ENCODE assay signal across 10 mouse cellular contexts in genomic region chr7:43354893-43355835, GRCm38 (mm10). TPM values are rescaled to one million over a fixed set of nuclear protein-coding genes. Genes with fewer than 3 reads are reported as not detected.
DNase-seq lines count a peak whose midpoint lies in the region; ATAC-seq and TF ChIP-seq lines count a peak whose summit lies in the region.
"Had no signal": no experiment of that assay in that cellular context is flagged by ENCODE, and none has a peak within 500 bp of the region (broad histone marks: within the 10 kb centered on the region; RNA-seq: fewer than 3 reads in every experiment).

No protein-coding gene starts in this region.

- ATAC-seq in heart, embryonic 12.5 days (ENCODE audit: insufficient number of reproducible peaks, low FRiP score), result no peak
- no peak for ATAC-seq in neural tube, embryonic 12.5 days (ENCODE audit: low FRiP score, low read depth)

- H3K4me1 ChIP-seq in heart, embryonic 12.5 days (replicated peaks), result no peaks in the 10 kb centered on the region
- no peaks in the 10 kb centered on the region; the same call in 1 of the 2 replicates for H3K4me1 ChIP-seq in neural tube, embryonic 12.5 days

- no peaks in the 10 kb centered on the region for H3K27me3 ChIP-seq in heart, embryonic 12.5 days (replicated peaks)
- no peaks in the 10 kb centered on the region for H3K27me3 ChIP-seq in neural tube, embryonic 12.5 days (replicated peaks)
- H3K27me3 ChIP-seq: CH12.LX had no signal

- no peaks in the 10 kb centered on the region for H3K36me3 ChIP-seq in heart, embryonic 12.5 days
- H3K36me3 ChIP-seq in neural tube, embryonic 12.5 days, result no peaks in the 10 kb centered on the region

- H3K9me3 ChIP-seq in heart, embryonic 12.5 days (replicated peaks), result no peaks in the 10 kb centered on the region
- no peaks in the 10 kb centered on the region for H3K9me3 ChIP-seq in neural tube, embryonic 12.5 days

- DNase-seq in heart, adult 9 months (ENCODE audit: low spot score in 2 of 2), result no peak
- DNase-seq in neural tube, embryonic 10.5 days (ENCODE audit: extremely low spot score, low spot score), result no peak
- DNase-seq in layer of hippocampus, adult 2 months (ENCODE audit: low spot score in 2 of 2), result peak; percentile 32 to 44
- peak; percentile 27 for DNase-seq in retina, postnatal 1 day
- no peak for DNase-seq in spleen, adult 18-20 months
- no peak for DNase-seq in adrenal gland, adult 18-20 months (ENCODE audit: low spot score in 2 of 2)
- DNase-seq: thymus, adult 2 months had no signal

- H3K27ac ChIP-seq in heart, embryonic 12.5 days (ENCODE audit: poor library complexity, severe bottlenecking), result no peak overlapping the region
- H3K27ac ChIP-seq in neural tube, embryonic 12.5 days, result no peak overlapping the region
- no peak overlapping the region for H3K27ac ChIP-seq in layer of hippocampus, adult 2 months

- H3K4me3 ChIP-seq in heart, embryonic 12.5 days, result no peak overlapping the region
- H3K4me3 ChIP-seq in neural tube, embryonic 12.5 days, result peak overlapping the region; percentile 3; the same call in 1 of the 2 replicates
- H3K4me3 ChIP-seq in layer of hippocampus, adult 2 months, result no peak overlapping the region

- WGBS in heart, embryonic 12.5 days, result 1% methylated on average over 12 of the region's 12 CpGs
- WGBS in neural tube, embryonic 12.5 days, result 16% methylated on average over 12 of the region's 12 CpGs

- H3K9ac ChIP-seq in heart, embryonic 12.5 days, result no peak overlapping the region
- no peak overlapping the region for H3K9ac ChIP-seq in neural tube, embryonic 12.5 days

- no peak for TF ChIP-seq CTCF in layer of hippocampus, adult 2 months (conservative IDR thresholded peaks at IDR 0.05)

- H3K4me2 ChIP-seq in heart, embryonic 12.5 days, result peak overlapping the region; percentile 19
- 0 out of 2 replicates have a peak overlapping the region, but pooled peaks have one; percentile 14 for H3K4me2 ChIP-seq in neural tube, embryonic 12.5 days (replicated peaks)

RNA-seq across cellular contexts. Expression of gene Siglecf, which starts 4.0 kb away (rescaled TPM):
- polyA plus RNA-seq in heart, embryonic 12.5 days (2016; fragmentation: Nextera tagmentation; extraction: Ambion mirVana), result 0.08 and 0.18 TPM in 2 replicates
- 0.20 and 0.26 TPM in 2 replicates for polyA plus RNA-seq in neural tube, embryonic 12.5 days (2016; fragmentation: Nextera tagmentation; extraction: Ambion mirVana)
- total RNA-seq in layer of hippocampus, adult 2 months (2021), result under 1 TPM; 0.49 to 0.72 TPM
- total RNA-seq in adrenal gland, adult 18-20 months (2021), result not detected

RNA-seq across cellular contexts. Expression of gene Zfp715, which starts 42.1 kb away (rescaled TPM):
- 10.6 and 11.3 TPM in 2 replicates for polyA plus RNA-seq in heart, embryonic 12.5 days (2016; fragmentation: Nextera tagmentation; extraction: Ambion mirVana)
- polyA plus RNA-seq in neural tube, embryonic 12.5 days (2016; fragmentation: Nextera tagmentation; extraction: Ambion mirVana), result 14.7 and 17.5 TPM in 2 replicates
- 10 to 100 TPM; 23.1 to 23.5 TPM for total RNA-seq in layer of hippocampus, adult 2 months (2021)
- 10 to 100 TPM; 20.1 to 20.9 TPM for total RNA-seq in adrenal gland, adult 18-20 months (2021)

RNA-seq across cellular contexts. Expression of gene Siglecg, which starts 52.8 kb away (rescaled TPM):
- polyA plus RNA-seq in heart, embryonic 12.5 days (2016; fragmentation: Nextera tagmentation; extraction: Ambion mirVana), result not detected in 2 replicates
- 0.20 TPM in 1 of 2 replicates, not detected in the other for polyA plus RNA-seq in neural tube, embryonic 12.5 days (2016; fragmentation: Nextera tagmentation; extraction: Ambion mirVana)
- not detected for total RNA-seq in layer of hippocampus, adult 2 months (2021)
- under 1 TPM; 0.46 to 0.54 TPM for total RNA-seq in adrenal gland, adult 18-20 months (2021)

Comparison
In these comparisons a context has a peak if more than half of its experiments do, and no peak if none do; other contexts are left out.
1. DNase-seq: peak in layer of hippocampus, adult 2 months (2 of 2) and retina, postnatal 1 day (single experiment); none in heart, adult 9 months (0 of 2), neural tube, embryonic 10.5 days (single experiment), spleen, adult 18-20 months (0 of 2) and adrenal gland, adult 18-20 months (0 of 2).